Mouse (Mus musculus) stomach, embryonic 14.5 days (tissue): Measurements from ENCODE around the gene 2310050C09Rik. TPM values are rescaled to one million over a fixed set of nuclear protein-coding genes. Genes with fewer than 3 reads are reported as not detected.

Source experiments
- ATAC-seq: fragments of 200-750 bp; cut with Nextera tagmentation; 2 replicates; pipeline ENCODE4 v1.8.0; 2017; ENCODE audit warnings: low read depth, moderate TSS enrichment; ENCODE audit not compliant: insufficient number of reproducible peaks, insufficient read depth, low FRiP score
- H3K27ac ChIP-seq: fragments of 300-500 bp; sonication (generic); 2 replicates; pipeline ENCODE4 v1.5.1; 2014; ENCODE audit warnings: mild to moderate bottlenecking, low read length, moderate library complexity, mixed read lengths
- H3K27me3 ChIP-seq: fragments of 300-500 bp; sonication (generic); 2 replicates; pipeline ENCODE4 v1.6.1; 2014; ENCODE audit warnings: low read length, control low read depth, mixed read lengths; ENCODE audit not compliant: control insufficient read depth, insufficient read depth
- H3K36me3 ChIP-seq: fragments of 300-500 bp; sonication (generic); 2 replicates; pipeline ENCODE4 v1.6.1; 2014; ENCODE audit warnings: mild to moderate bottlenecking, control low read depth, low read length, moderate library complexity, mixed read lengths; ENCODE audit not compliant: control insufficient read depth, insufficient read depth
- H3K4me1 ChIP-seq: fragments of 300-500 bp; sonication (generic); 2 replicates; pipeline ENCODE4 v1.6.1; 2014; ENCODE audit warnings: low read length, control low read depth, mixed read lengths; ENCODE audit not compliant: control insufficient read depth, insufficient read depth
- H3K4me2 ChIP-seq: fragments of 300-500 bp; sonication (generic); replicated peaks from 2 replicates; pipeline ENCODE4 v1.6.1; 2014; ENCODE audit warnings: low read depth, low read length, control low read depth
- H3K4me3 ChIP-seq: fragments of 300-500 bp; sonication (generic); 2 replicates; pipeline ENCODE4 v1.5.1; 2014; ENCODE audit warnings: low read depth, low read length, control low read depth
- H3K9ac ChIP-seq: fragments of 300-500 bp; sonication (generic); replicated peaks from 2 replicates; pipeline ENCODE4 v1.6.1; 2014; ENCODE audit warnings: low read depth, mild to moderate bottlenecking, control low read depth, low read length, moderate library complexity, mixed read lengths
- H3K9me3 ChIP-seq: fragments of 300-500 bp; sonication (generic); 2 replicates; pipeline ENCODE4 v1.6.1; 2016; ENCODE audit warnings: low read depth, low read length, control low read depth; ENCODE audit not compliant: control insufficient read depth
- WGBS: fragments of 180-500 bp; shearing (Covaris S2); extraction: QIAGEN DNeasy Blood & Tissue Kit; methylation state at CpG from one replicate; pipeline ENCODE4 v1.1.7; 2014; 5-methylcytosine and 5-hydroxymethylcytosine counted together
- polyA plus RNA-seq: library from polyadenylated mRNA; unstranded; fragments of >200 nt; fragmentation: Nextera tagmentation; extraction: Ambion mirVana; gene quantifications from 2 replicates; pipeline ENCODE4 v1.2.1, GENCODE M21; 2014

Gene 2310050C09Rik
- polyA plus RNA-seq, 1 experiment from 2014 or later: not detected

DNA sequence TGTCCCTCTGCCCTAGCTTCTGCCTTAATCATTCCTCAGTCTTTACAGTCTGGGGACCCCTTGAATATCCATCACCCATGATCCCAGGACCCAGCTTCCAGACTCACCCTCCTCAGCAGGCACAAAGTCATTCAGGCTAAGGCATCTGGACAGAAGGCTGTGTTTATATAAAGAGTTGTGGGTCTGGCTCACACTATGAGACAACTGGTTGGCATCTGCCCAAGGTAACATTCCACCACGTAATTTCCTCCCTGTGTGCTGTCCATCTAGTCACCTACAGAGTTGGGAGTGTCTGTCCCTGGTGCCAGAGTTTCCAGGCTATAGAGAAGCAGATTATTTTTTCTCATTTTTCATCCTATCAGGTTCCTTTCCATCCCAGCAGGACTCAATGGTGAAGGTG lies 42.9 kb downstream of the 2310050C09Rik start, which contains the start of gene Kprp:
TSS of gene Kprp (minus strand) at position 140 of the 400 bp plus-strand sequence.
- H3K4me2 ChIP-seq: no peak within 1 kb of the TSS
- no peak within 1 kb of the TSS for H3K4me3 ChIP-seq
- WGBS: 23% methylated on average over 1 of the region's 1 CpGs
- H3K9ac ChIP-seq: no peak within 1 kb of the TSS
- no peaks in the 10 kb centered on the region for H3K27me3 ChIP-seq
- no peak within 1 kb of the TSS for H3K27ac ChIP-seq
- H3K4me1 ChIP-seq: no peaks in the 10 kb centered on the region
- H3K9me3 ChIP-seq: no peaks in the 10 kb centered on the region
- no peak for ATAC-seq
- H3K36me3 ChIP-seq: no peaks in the 10 kb centered on the region

- no peaks in the 10 kb centered on the region for H3K4me1 ChIP-seq
- no peak overlapping the region for H3K4me3 ChIP-seq
- H3K27me3 ChIP-seq: no peaks in the 10 kb centered on the region
- H3K27ac ChIP-seq: no peak overlapping the region
- ATAC-seq: no peak
- H3K9me3 ChIP-seq: no peaks in the 10 kb centered on the region
- H3K9ac ChIP-seq: no peak overlapping the region
- WGBS: 26% methylated on average over 1 of the region's 1 CpGs
- H3K4me2 ChIP-seq: no peak overlapping the region
- no peaks in the 10 kb centered on the region for H3K36me3 ChIP-seq
Observed at GRCm38 (mm10) chr3:92825808-92826207, 44.2 kb downstream of the 2310050C09Rik start.

Other genes starting within 250 kb of the 2310050C09Rik start
- not detected in 2 replicates for gene Lce6a, start 248.6 kb downstream of the 2310050C09Rik start, polyA plus RNA-seq
- not detected in 2 replicates for gene Lce1a1, start 221.9 kb downstream of the 2310050C09Rik start, polyA plus RNA-seq
- gene Lce1b, start 213.3 kb downstream of the 2310050C09Rik start, polyA plus RNA-seq: not detected in 2 replicates
- gene Lce1a2, start 199.9 kb downstream of the 2310050C09Rik start, polyA plus RNA-seq: not detected in 2 replicates
- not detected in 2 replicates for gene Lce1c, start 191.0 kb downstream of the 2310050C09Rik start, polyA plus RNA-seq
- gene Lce1d, start 183.0 kb downstream of the 2310050C09Rik start, polyA plus RNA-seq: not detected in 2 replicates
- not detected in 2 replicates for gene Lce1e, start 161.1 kb downstream of the 2310050C09Rik start, polyA plus RNA-seq
- not detected in 2 replicates for gene Lce1f, start 149.9 kb downstream of the 2310050C09Rik start, polyA plus RNA-seq
- gene Gm38119, start 131.1 kb downstream of the 2310050C09Rik start, polyA plus RNA-seq: not detected in 2 replicates
- gene Lce1g, start 117.9 kb downstream of the 2310050C09Rik start, polyA plus RNA-seq: not detected in 2 replicates
- not detected in 2 replicates for gene Lce1h, start 105.2 kb downstream of the 2310050C09Rik start, polyA plus RNA-seq
- gene Lce1i, start 91.3 kb downstream of the 2310050C09Rik start, polyA plus RNA-seq: not detected in 2 replicates
- gene Lce1j, start 79.7 kb downstream of the 2310050C09Rik start, polyA plus RNA-seq: not detected in 2 replicates
- not detected in 2 replicates for gene Lce1k, start 62.3 kb downstream of the 2310050C09Rik start, polyA plus RNA-seq
- gene Kprp, start 43.0 kb downstream of the 2310050C09Rik start, polyA plus RNA-seq: 0.15 TPM in 1 of 2 replicates, not detected in the other
- gene Lce1l, start 18.9 kb downstream of the 2310050C09Rik start, polyA plus RNA-seq: not detected in 2 replicates
- not detected in 2 replicates for gene Lce3a, start 56.0 kb upstream of the 2310050C09Rik start, polyA plus RNA-seq
- not detected in 2 replicates for gene Lce3b, start 62.8 kb upstream of the 2310050C09Rik start, polyA plus RNA-seq
- not detected in 2 replicates for gene Lce3c, start 74.3 kb upstream of the 2310050C09Rik start, polyA plus RNA-seq
- gene Lce3d, start 87.2 kb upstream of the 2310050C09Rik start, polyA plus RNA-seq: not detected in 2 replicates
- not detected in 2 replicates for gene Lce3e, start 96.8 kb upstream of the 2310050C09Rik start, polyA plus RNA-seq
- not detected in 2 replicates for gene Lce3f, start 122.0 kb upstream of the 2310050C09Rik start, polyA plus RNA-seq
- 0.38 and 0.85 TPM in 2 replicates for gene Crct1, start 145.5 kb upstream of the 2310050C09Rik start, polyA plus RNA-seq
- not detected in 2 replicates for gene Lce1m, start 148.8 kb upstream of the 2310050C09Rik start, polyA plus RNA-seq
- not detected in 2 replicates for gene Gm4858, start 198.6 kb upstream of the 2310050C09Rik start, polyA plus RNA-seq